In the genomic region with DNA sequence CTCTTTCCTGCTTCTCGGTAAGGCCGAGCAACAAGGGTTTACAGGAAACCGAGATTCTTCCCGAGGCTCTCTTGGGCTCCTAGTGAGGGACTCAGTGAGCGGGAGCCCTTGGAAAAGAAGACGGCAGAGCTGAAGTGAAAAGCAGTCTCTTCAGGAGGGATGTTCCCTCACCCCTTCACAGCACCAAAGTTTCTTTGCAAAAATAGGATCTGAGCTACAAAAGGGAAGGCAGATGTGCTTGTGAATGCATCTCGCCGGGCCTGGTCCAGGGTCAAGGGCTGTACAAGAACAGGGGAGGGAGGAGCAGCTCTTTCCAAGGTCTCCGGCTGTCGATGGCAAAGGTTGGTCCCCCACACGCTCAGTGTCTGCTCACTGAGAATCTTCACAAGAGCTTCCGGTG, we compare ENCODE assay signal across 36 mouse cellular contexts. TPM values are rescaled to one million over a fixed set of nuclear protein-coding genes. Genes with fewer than 3 reads are reported as not detected.
"Had no signal": no experiment of that assay in that cellular context is flagged by ENCODE, and none has a peak within 500 bp of the region (broad histone marks: within the 10 kb centered on the region; RNA-seq: fewer than 3 reads in every experiment).

No protein-coding gene starts in this region.

- H3K4me1 ChIP-seq: heart, embryonic 12.5 days; heart, embryonic 13.5 days; heart, embryonic 15.5 days; hindbrain, embryonic 10.5 days; hindbrain, embryonic 12.5 days; hindbrain, embryonic 13.5 days; hindbrain, embryonic 15.5 days; intestine, embryonic 15.5 days; kidney, embryonic 15.5 days had no signal

- ATAC-seq: hindbrain, embryonic 16.5 days; hindbrain, postnatal 0 days; inflammation-experienced regulatory T-cells, adult 6 months; intestine, embryonic 15.5 days; intestine, embryonic 16.5 days; intestine, postnatal 0 days had no signal

- DNase-seq: heart, postnatal 10 days; heart, postnatal 14 days; heart, postnatal 36 days; heart, postnatal 4 days; kidney, adult 11 months; kidney, adult 18-20 months; kidney, adult 2 months; kidney, adult 8-10 months; kidney, adult 9 months; kidney, postnatal 10 days; kidney, postnatal 14 days; kidney, postnatal 25 days; kidney, postnatal 36 days; kidney, postnatal 4 days; layer of hippocampus, adult 9-11 months; layer of hippocampus, postnatal 36 days had no signal

- H3K4me2 ChIP-seq: heart, embryonic 12.5 days; heart, embryonic 13.5 days; heart, embryonic 15.5 days; hindbrain, embryonic 12.5 days; hindbrain, embryonic 13.5 days; hindbrain, embryonic 14.5 days; hindbrain, embryonic 15.5 days; intestine, embryonic 15.5 days; kidney, embryonic 15.5 days had no signal

- H3K27ac ChIP-seq: heart, embryonic 13.5 days; heart, embryonic 15.5 days; hindbrain, embryonic 10.5 days; hindbrain, embryonic 12.5 days; hindbrain, embryonic 13.5 days; hindbrain, embryonic 14.5 days; hindbrain, embryonic 15.5 days; hindbrain, postnatal 0 days; intestine, embryonic 15.5 days; kidney, embryonic 15.5 days; kidney, postnatal 0 days; layer of hippocampus, adult 2 months; left cerebral cortex, adult 2 months had no signal

- H3K27me3 ChIP-seq: heart, embryonic 12.5 days; heart, embryonic 13.5 days; heart, embryonic 15.5 days; hindbrain, embryonic 12.5 days; hindbrain, embryonic 13.5 days; hindbrain, embryonic 15.5 days; intestine, embryonic 15.5 days; kidney, embryonic 15.5 days had no signal

- H3K9me3 ChIP-seq: heart, embryonic 15.5 days; hindbrain, embryonic 12.5 days; hindbrain, embryonic 15.5 days; intestine, embryonic 15.5 days; kidney, embryonic 15.5 days had no signal

- H3K9ac ChIP-seq: heart, embryonic 12.5 days; heart, embryonic 13.5 days; heart, embryonic 15.5 days; hindbrain, embryonic 12.5 days; hindbrain, embryonic 13.5 days; hindbrain, embryonic 14.5 days; hindbrain, embryonic 15.5 days; intestine, embryonic 15.5 days; kidney, embryonic 15.5 days had no signal

- H3K4me3 ChIP-seq: heart, embryonic 12.5 days; heart, embryonic 13.5 days; heart, embryonic 15.5 days; hindbrain, embryonic 10.5 days; hindbrain, embryonic 12.5 days; hindbrain, embryonic 13.5 days; hindbrain, embryonic 15.5 days; intestine, embryonic 15.5 days; kidney, embryonic 15.5 days; layer of hippocampus, adult 2 months; left cerebral cortex, adult 2 months had no signal

RNA-seq across cellular contexts. Expression of a gene that starts 38.0 kb away (rescaled TPM):
- total RNA-seq: hematopoietic stem cell, adult 5-6 weeks had no signal
- polyA plus RNA-seq: inflammation-experienced regulatory T-cells, adult 6 months; kidney, adult 2 months; large intestine, adult 2 months had no signal
